In genomic region chr15:10714409-10715138, GRCm38 (mm10) we compare ENCODE assay signal across 7 mouse cellular contexts. TPM values are rescaled to one million over a fixed set of nuclear protein-coding genes. Genes with fewer than 3 reads are reported as not detected.
DNase-seq lines count a peak whose midpoint lies in the region; ATAC-seq lines count a peak whose summit lies in the region.

TSS of gene Rai14 (minus strand) at chr15:10714624.

- H3K27ac ChIP-seq in limb, embryonic 10.5 days = peak within 1 kb of the TSS; percentile 97
- H3K27ac ChIP-seq in midbrain, embryonic 10.5 days (replicated peaks) = peak within 1 kb of the TSS; percentile 98

- peaks cover 6% of the 10 kb centered on the region for H3K36me3 ChIP-seq in limb, embryonic 10.5 days
- H3K36me3 ChIP-seq in midbrain, embryonic 10.5 days = peaks cover 17% of the 10 kb centered on the region

- ATAC-seq in inflammation-experienced regulatory T-cells, adult 6 months = peak; percentile 49

- H3K27me3 ChIP-seq in limb, embryonic 10.5 days (ENCODE audit: low read depth, poor library complexity, severe bottlenecking) = no peaks in the 10 kb centered on the region
- H3K27me3 ChIP-seq in midbrain, embryonic 10.5 days (ENCODE audit: low read depth, poor library complexity, severe bottlenecking) = no peaks in the 10 kb centered on the region

- H3K9me3 ChIP-seq in limb, embryonic 10.5 days (replicated peaks) = no peaks in the 10 kb centered on the region
- H3K9me3 ChIP-seq in midbrain, embryonic 10.5 days (replicated peaks) = 0 out of 2 replicates have a peak, but pooled peaks cover 4% of the 10 kb centered on the region

- DNase-seq in adrenal gland, postnatal 10 days = peak; percentile 85
- peak; percentile 77 for DNase-seq in embryo, embryonic 10 days (ENCODE audit: low spot score)
- peak; percentile 76 for DNase-seq in gastrocnemius, postnatal 25 days
- DNase-seq in limb, embryonic 10.5 days (ENCODE audit: low spot score) = peak; percentile 90
- DNase-seq in midbrain, embryonic 10.5 days (ENCODE audit: low spot score) = peak; percentile 83
- DNase-seq in spleen, postnatal 10 days (ENCODE audit: low spot score in 2 of 2) = peak; percentile 4 to 23

- under 1% methylated on average over 61 of the region's 68 CpGs for WGBS in limb, embryonic 10.5 days
- under 1% methylated on average over 57 of the region's 68 CpGs for WGBS in midbrain, embryonic 10.5 days

- H3K4me1 ChIP-seq in limb, embryonic 10.5 days = peaks cover 32% of the 10 kb centered on the region
- H3K4me1 ChIP-seq in midbrain, embryonic 10.5 days = peaks cover 49% of the 10 kb centered on the region

- H3K4me3 ChIP-seq in limb, embryonic 10.5 days = peak within 1 kb of the TSS; percentile 81
- H3K4me3 ChIP-seq in midbrain, embryonic 10.5 days = peak within 1 kb of the TSS; percentile 94

RNA-seq across cellular contexts. Expression of gene Rai14, which starts in this region (rescaled TPM):
- total RNA-seq in adrenal gland, postnatal 10 days (2021) = 10 to 100 TPM; 18.7 to 21.0 TPM
- total RNA-seq in gastrocnemius, postnatal 25 days (2021) = 1 to 10 TPM; 2.6 to 3.5 TPM
- polyA plus RNA-seq in inflammation-experienced regulatory T-cells, adult 6 months (2017; shearing (Covaris generic)) = 1 to 10 TPM in 2 of 3 experiments, under 1 TPM in 1; 0.56 to 6.8 (median 1.9) TPM
- polyA plus RNA-seq in limb, embryonic 10.5 days (2016; fragmentation: Nextera tagmentation; extraction: Ambion mirVana) = 50.5 and 64.8 TPM in 2 replicates
- 63.5 and 73.5 TPM in 2 replicates for polyA plus RNA-seq in midbrain, embryonic 10.5 days (2016; fragmentation: Nextera tagmentation; extraction: Ambion mirVana)

Comparison
In these comparisons a context has a peak if more than half of its experiments do, and no peak if none do; other contexts are left out.
1. Peak in every context shown above with its lines: DNase-seq, ATAC-seq, H3K4me3 ChIP-seq and H3K27ac ChIP-seq.
2. RNA of gene Rai14 (total RNA-seq): 18.7 to 21.0 TPM in adrenal gland, postnatal 10 days; 2.6 to 3.5 TPM in gastrocnemius, postnatal 25 days; every median in the first group is over 4 times any median in the second.
3. DNase-seq: peak in every context shown above with its lines; median percentile 90 in limb, embryonic 10.5 days; 85 in adrenal gland, postnatal 10 days; 83 in midbrain, embryonic 10.5 days; 77 in embryo, embryonic 10 days; 76 in gastrocnemius, postnatal 25 days; 14 in spleen, postnatal 10 days.